Mouse (Mus musculus): ENCODE data around the gene Lypd6b.

DNA sequence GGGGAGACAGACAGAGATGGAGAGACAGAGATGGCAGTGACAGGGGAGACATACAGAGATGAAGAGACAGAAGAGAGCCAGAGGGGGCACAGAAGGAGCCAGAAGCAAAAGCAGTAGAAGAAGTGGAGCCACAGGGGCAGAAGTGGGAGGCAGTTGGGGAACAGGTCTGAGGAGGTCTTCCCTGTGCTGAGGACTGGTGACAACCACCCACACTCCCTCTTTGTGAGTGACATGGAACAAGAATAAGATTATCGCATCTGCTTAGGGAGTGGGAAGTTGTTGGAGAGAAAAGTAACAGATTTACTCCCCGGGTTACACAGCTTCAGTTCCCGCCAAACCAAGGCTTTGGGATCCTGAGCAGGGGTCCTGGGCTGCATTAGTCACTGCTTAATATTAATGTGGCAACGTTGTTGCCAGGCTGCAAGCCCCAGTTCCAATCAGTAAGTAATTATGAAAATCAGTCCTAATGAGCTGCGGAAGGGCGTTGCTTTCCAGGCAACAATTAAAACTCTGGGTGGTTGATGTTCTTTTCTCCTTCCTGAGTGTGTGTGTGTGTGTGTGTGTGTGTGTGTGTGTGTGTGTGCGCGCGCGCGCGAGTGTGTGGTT lies 50.1 kb downstream of the Lypd6b start:
- TF ChIP-seq CTCF (conservative IDR thresholded peaks at IDR 0.05; ENCODE audit: low read length) (no peak), POU5F1 (IDR thresholded peaks at IDR 0.05; ENCODE audit: borderline replicate concordance, low read length) (no peak), NANOG (IDR thresholded peaks at IDR 0.05; ENCODE audit: borderline replicate concordance, low read length) (no peak)
